Mouse (Mus musculus) frontal cortex, postnatal 36 days (tissue): Measurements from ENCODE around the gene Sh3rf3.

Experiments
- DNase-seq, 2 experiments: peaks; one replicate each; pipeline ENCODE4 v3.0.0; 2022; ENCODE audit warnings: low spot score in 2 of 2

Sh3rf3 gene

DNA sequence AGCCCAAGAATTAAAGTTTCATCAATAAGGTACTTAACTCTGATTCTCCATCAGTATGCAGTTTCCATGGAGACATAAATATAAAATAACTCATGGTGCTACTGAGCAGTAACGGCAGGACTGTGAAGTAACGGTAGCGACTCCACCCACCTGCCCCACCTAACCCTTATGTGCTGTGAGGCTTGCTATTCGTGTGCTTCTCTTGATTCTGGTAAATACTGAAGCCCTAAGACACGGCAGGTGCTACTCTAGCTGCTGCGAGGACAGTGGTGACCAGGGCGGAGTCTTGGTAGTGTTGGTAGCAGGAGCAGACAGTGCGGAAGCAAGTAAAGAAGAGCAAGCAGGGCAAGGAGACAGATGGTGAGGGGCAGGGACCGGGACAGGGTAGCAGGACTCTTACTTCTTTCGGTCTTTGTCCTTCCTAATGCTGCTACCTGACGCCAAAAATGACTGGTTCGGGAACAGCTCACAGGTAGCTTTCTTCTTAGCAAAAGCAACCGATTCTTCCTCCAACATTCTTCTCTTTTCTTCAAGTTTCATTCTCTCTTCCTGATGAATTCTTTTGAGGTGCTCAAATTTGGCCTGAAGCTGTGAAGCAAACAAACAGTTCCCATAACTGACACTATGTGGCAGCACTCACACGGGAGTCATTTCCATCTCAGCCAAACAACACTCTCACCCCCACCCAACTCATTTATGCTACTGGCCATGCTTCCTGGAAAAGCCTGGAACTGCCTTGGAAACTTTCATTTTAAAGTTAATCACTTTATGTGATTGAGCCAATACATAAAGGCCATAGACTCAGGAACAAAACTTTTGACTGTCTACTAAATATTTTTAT, 353.2 kb downstream of the Sh3rf3 start:
- DNase-seq: peak; percentile 28 to 60

DNA sequence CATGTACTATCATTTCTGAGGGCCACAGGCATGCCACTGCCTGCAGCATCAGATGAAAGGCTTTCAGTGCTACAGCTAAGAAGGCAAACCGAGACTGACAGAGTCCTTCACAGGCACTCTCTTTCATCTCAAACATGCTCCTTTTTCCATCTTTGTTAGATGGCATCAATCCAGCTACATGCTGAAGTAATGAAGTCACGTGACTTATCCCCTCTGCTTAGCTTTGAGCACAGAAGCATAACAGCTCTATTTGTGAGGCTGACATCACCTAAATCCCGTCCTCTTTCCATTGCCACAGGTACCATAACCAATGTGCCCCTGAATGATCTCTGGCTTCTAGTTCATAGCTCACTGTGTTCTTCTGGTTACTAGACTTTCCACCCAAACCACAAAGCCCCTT, 357.9 kb downstream of the Sh3rf3 start:
- DNase-seq: no peak

- DNase-seq: no peak
These were observed 359.4 kb downstream of the Sh3rf3 start for GRCm38 (mm10) chr10:59172539-59172938.

DNA sequence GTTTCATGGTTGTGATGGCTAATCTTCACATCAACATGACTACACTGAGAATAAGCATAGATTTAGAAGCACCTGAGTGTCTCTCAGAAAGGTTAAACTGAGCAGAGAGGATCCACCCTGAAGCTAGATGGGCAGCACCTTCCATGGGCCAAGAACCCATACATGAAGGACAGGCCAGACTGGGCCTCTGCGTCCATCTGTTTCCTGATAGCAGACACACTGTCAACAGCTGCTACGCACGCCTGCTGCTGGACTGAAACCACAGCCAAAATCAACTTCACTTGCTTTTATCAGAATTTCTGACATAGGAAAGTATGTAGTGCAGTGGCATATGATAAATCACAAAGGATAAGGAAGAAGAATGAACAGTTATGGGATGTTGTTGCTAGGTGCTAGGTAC, 366.5 kb downstream of the Sh3rf3 start:
- no peak for DNase-seq

DNA sequence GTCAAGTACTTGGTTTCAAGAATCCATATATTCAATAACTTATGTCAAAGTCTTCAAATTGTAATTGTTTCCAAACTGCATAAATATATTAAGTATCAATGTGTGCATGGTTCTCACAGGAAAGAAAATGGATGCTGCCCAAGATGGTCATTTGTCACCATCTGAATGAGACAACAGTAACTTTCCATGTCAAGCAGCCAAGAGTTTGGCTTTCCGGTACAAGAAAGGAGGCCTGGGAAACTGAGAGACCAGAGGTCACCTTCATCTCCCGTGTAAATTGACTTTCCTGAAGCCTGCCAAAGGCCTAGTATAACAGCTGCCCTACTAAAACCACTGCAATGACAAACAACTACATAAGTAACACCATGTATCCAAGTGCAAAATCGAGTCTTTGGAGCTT, 369.1 kb downstream of the Sh3rf3 start:
- no peak for DNase-seq
